ENCODE assay signal across 8 mouse cellular contexts in genomic region chr15:78172899-78173817, GRCm38 (mm10). TPM values are rescaled to one million over a fixed set of nuclear protein-coding genes. Genes with fewer than 3 reads are reported as not detected.
A peak's percentile ranks its signal among the peaks of the same experiment; 100 is the strongest.
DNase-seq lines count a peak whose midpoint lies in the region; ATAC-seq and TF ChIP-seq lines count a peak whose summit lies in the region.

No protein-coding gene starts in this region.

- no peaks in the 10 kb centered on the region for H3K79me2 ChIP-seq in heart, adult 2 months (replicated peaks; ENCODE audit: control insufficient read depth, insufficient read depth, low read length)

- in situ Hi-C loops in ES-E14 (cut with MboI; ENCODE audit: low sequenced_read_pairs in 2 of 2, unreplicated experiment in 2 of 2): no loop called here

- H3K9ac ChIP-seq in heart, adult 2 months (ENCODE audit: low read depth, low read length): peak overlapping the region; percentile 70
- peak overlapping the region; percentile 78 for H3K9ac ChIP-seq in ES-E14 (ENCODE audit: insufficient read depth, low read depth, low read length, poor library complexity, severe bottlenecking)
- H3K9ac ChIP-seq in forebrain, embryonic 12.5 days: peak overlapping the region; percentile 86
- peak overlapping the region; percentile 73 for H3K9ac ChIP-seq in limb, embryonic 11.5 days (ENCODE audit: low read length)
- H3K9ac ChIP-seq in neural tube, embryonic 12.5 days: peak overlapping the region; percentile 66

- H3K4me1 ChIP-seq in heart, adult 2 months (ENCODE audit: control insufficient read depth, insufficient read depth, low read length): peaks cover 6% of the 10 kb centered on the region
- H3K4me1 ChIP-seq in ES-E14 (ENCODE audit: control insufficient read depth in 2 of 2, insufficient read depth in 2 of 2, low read length in 2 of 2, poor library complexity in 1 of 2): peaks cover 0 to 7% of the 10 kb centered on the region in 2 experiments; a peak in 1 of 4 replicates
- peaks cover 33% of the 10 kb centered on the region for H3K4me1 ChIP-seq in forebrain, embryonic 12.5 days
- peaks cover 8% of the 10 kb centered on the region; the same call in 1 of the 2 replicates for H3K4me1 ChIP-seq in limb, embryonic 11.5 days (ENCODE audit: control insufficient read depth, insufficient read depth, low read length)
- H3K4me1 ChIP-seq in neural tube, embryonic 12.5 days: peaks cover 27% of the 10 kb centered on the region

- TF ChIP-seq CTCF in heart, adult 2 months (IDR thresholded peaks at IDR 0.05): no peak

- no peak for TF ChIP-seq POLR2A in heart, adult 2 months (IDR thresholded peaks at IDR 0.05; ENCODE audit: insufficient read depth, low read depth, low read length)

- no peak; the same call in 1 of the 2 replicates for ATAC-seq in forebrain, embryonic 12.5 days (ENCODE audit: low FRiP score)
- no peak; the same call in 1 of the 2 replicates for ATAC-seq in limb, embryonic 11.5 days (ENCODE audit: insufficient number of reproducible peaks, low FRiP score, low TSS enrichment, low read depth)
- no peak for ATAC-seq in neural tube, embryonic 12.5 days (ENCODE audit: low FRiP score, low read depth)

- intact Hi-C loops in heart, adult 2 months (cut with DNase I): loop anchor here (5.0 kb wide), 1 partner anchor 241 kb away; no protein-coding TSS in a partner anchor

- no peaks in the 10 kb centered on the region for H3K9me3 ChIP-seq in ES-E14 (ENCODE audit: control insufficient read depth, insufficient read depth, low read depth, low read length)
- H3K9me3 ChIP-seq in forebrain, embryonic 12.5 days: no peaks in the 10 kb centered on the region
- H3K9me3 ChIP-seq in limb, embryonic 11.5 days (ENCODE audit: control insufficient read depth, low read length): no peaks in the 10 kb centered on the region
- no peaks in the 10 kb centered on the region for H3K9me3 ChIP-seq in neural tube, embryonic 12.5 days

- DNase-seq in heart, adult 2 months: no peak
- no peak for DNase-seq in heart, postnatal 4 days
- no peak for DNase-seq in ES-E14 (ENCODE audit: low read depth, low spot score)
- DNase-seq in limb, embryonic 11.5 days (ENCODE audit: low spot score): no peak
- no peak for DNase-seq in natural killer cell, adult 2 months (ENCODE audit: low spot score in 2 of 2)
- DNase-seq in gastrocnemius, postnatal 25 days: no peak

- WGBS in heart, adult 2 months: 23% methylated on average over 26 of the region's 26 CpGs
- WGBS in forebrain, embryonic 12.5 days: 26% methylated on average over 26 of the region's 26 CpGs
- 29% methylated on average over 26 of the region's 26 CpGs for WGBS in limb, embryonic 11.5 days
- 25% methylated on average over 26 of the region's 26 CpGs for WGBS in neural tube, embryonic 12.5 days

- H3K27me3 ChIP-seq in heart, adult 2 months (ENCODE audit: control insufficient read depth, insufficient read depth, low read length): no peaks in the 10 kb centered on the region
- H3K27me3 ChIP-seq in forebrain, embryonic 12.5 days: no peaks in the 10 kb centered on the region
- H3K27me3 ChIP-seq in limb, embryonic 11.5 days (ENCODE audit: control insufficient read depth, insufficient read depth, low read length): no peaks in the 10 kb centered on the region
- no peaks in the 10 kb centered on the region for H3K27me3 ChIP-seq in neural tube, embryonic 12.5 days (replicated peaks)

- H3K36me3 ChIP-seq in heart, adult 2 months (ENCODE audit: control insufficient read depth, insufficient read depth, low read length): no peaks in the 10 kb centered on the region
- H3K36me3 ChIP-seq in ES-E14 (ENCODE audit: control insufficient read depth, insufficient read depth, low read length, poor library complexity, severe bottlenecking): no peaks in the 10 kb centered on the region; the same call in 1 of the 2 replicates
- 0 out of 2 replicates have a peak, but pooled peaks cover 9% of the 10 kb centered on the region for H3K36me3 ChIP-seq in forebrain, embryonic 12.5 days (replicated peaks)
- no peaks in the 10 kb centered on the region; the same call in 1 of the 2 replicates for H3K36me3 ChIP-seq in limb, embryonic 11.5 days (ENCODE audit: control insufficient read depth, insufficient read depth, low read length)
- H3K36me3 ChIP-seq in neural tube, embryonic 12.5 days: 0 out of 2 replicates have a peak, but pooled peaks cover 2% of the 10 kb centered on the region

- no peak for TF ChIP-seq EP300 in heart, adult 2 months (IDR thresholded peaks at IDR 0.05; ENCODE audit: insufficient read depth, low read depth, low read length)

- peak overlapping the region; percentile 90 for H3K4me2 ChIP-seq in forebrain, embryonic 12.5 days
- peak overlapping the region; percentile 79 for H3K4me2 ChIP-seq in limb, embryonic 11.5 days (ENCODE audit: low read depth, severe bottlenecking)
- peak overlapping the region; percentile 86 for H3K4me2 ChIP-seq in neural tube, embryonic 12.5 days (replicated peaks)

- peak overlapping the region; percentile 66 for H3K27ac ChIP-seq in heart, adult 2 months
- no peak overlapping the region for H3K27ac ChIP-seq in ES-E14 (ENCODE audit: insufficient read depth, low read depth, low read length, poor library complexity, severe bottlenecking)
- H3K27ac ChIP-seq in forebrain, embryonic 12.5 days: peak overlapping the region; percentile 46; the same call in 1 of the 2 replicates
- no peak overlapping the region for H3K27ac ChIP-seq in limb, embryonic 11.5 days (replicated peaks; ENCODE audit: low read depth, low read length)
- no peak overlapping the region for H3K27ac ChIP-seq in neural tube, embryonic 12.5 days

- peak overlapping the region; percentile 80 for H3K4me3 ChIP-seq in heart, adult 2 months
- peak overlapping the region; percentile 79 to 81 for H3K4me3 ChIP-seq in ES-E14 (ENCODE audit: insufficient read depth in 1 of 2, low read depth in 1 of 2, low read length in 2 of 2, poor library complexity in 1 of 2, severe bottlenecking in 1 of 2)
- peak overlapping the region; percentile 72 for H3K4me3 ChIP-seq in forebrain, embryonic 12.5 days (replicated peaks)
- H3K4me3 ChIP-seq in limb, embryonic 11.5 days (ENCODE audit: low read depth, low read length): peak overlapping the region; percentile 72
- H3K4me3 ChIP-seq in neural tube, embryonic 12.5 days: peak overlapping the region; percentile 63

TF ChIP-seq in ES-E14, 5 proteins besides CTCF, POLR2A, EP300 and RAD21:
- TF ChIP-seq ZNF384 (IDR thresholded peaks at IDR 0.05; ENCODE audit: low read depth, low read length): no peak
- TF ChIP-seq HCFC1 (IDR thresholded peaks at IDR 0.05; ENCODE audit: borderline replicate concordance, insufficient read depth, low read length): no peak

RNA-seq across cellular contexts. Expression of gene Ift27, which starts 0.7 kb away (rescaled TPM):
- 10 to 100 TPM in 1 of 2 experiments, 1 to 10 TPM in 1; 9.3 to 10.0 TPM for total RNA-seq in heart, adult 2 months (2021)
- polyA plus RNA-seq in heart, adult 2 months (2012; rRNA removed): 22.6 and 22.8 TPM in 2 replicates
- 10 to 100 TPM; 16.5 to 18.6 TPM for total RNA-seq in heart, postnatal 4 days (2021)
- total RNA-seq in ES-E14 (2012; rRNA removed): 12.6 and 12.8 TPM in 2 replicates
- 127 and 131 TPM in 2 replicates for polyA plus RNA-seq in forebrain, embryonic 12.5 days (2016; fragmentation: Nextera tagmentation; extraction: Ambion mirVana)
- 111 and 119 TPM in 2 replicates for polyA plus RNA-seq in limb, embryonic 11.5 days (2014; fragmentation: Nextera tagmentation; extraction: Ambion mirVana)
- polyA plus RNA-seq in neural tube, embryonic 12.5 days (2016; fragmentation: Nextera tagmentation; extraction: Ambion mirVana): 101 and 106 TPM in 2 replicates
- 10 to 100 TPM; 20.2 to 22.5 TPM for total RNA-seq in gastrocnemius, postnatal 25 days (2021)

RNA-seq across cellular contexts. Expression of gene Pvalb, which starts 33.0 kb away (rescaled TPM):
- under 1 TPM; 0.44 to 0.77 TPM for total RNA-seq in heart, adult 2 months (2021)
- 0.37 and 0.56 TPM in 2 replicates for polyA plus RNA-seq in heart, adult 2 months (2012; rRNA removed)
- total RNA-seq in heart, postnatal 4 days (2021): under 1 TPM; 0.76 to 0.95 TPM
- total RNA-seq in ES-E14 (2012; rRNA removed): not detected in 2 replicates
- not detected in 2 replicates for polyA plus RNA-seq in forebrain, embryonic 12.5 days (2016; fragmentation: Nextera tagmentation; extraction: Ambion mirVana)
- polyA plus RNA-seq in limb, embryonic 11.5 days (2014; fragmentation: Nextera tagmentation; extraction: Ambion mirVana): 4.6 and 5.1 TPM in 2 replicates
- polyA plus RNA-seq in neural tube, embryonic 12.5 days (2016; fragmentation: Nextera tagmentation; extraction: Ambion mirVana): 0.43 and 1.1 TPM in 2 replicates
- over 10,000 TPM; 18,412 to 20,409 TPM for total RNA-seq in gastrocnemius, postnatal 25 days (2021)

RNA-seq across cellular contexts. Expression of gene Cacng2, which starts 53.3 kb away (rescaled TPM):
- total RNA-seq in heart, adult 2 months (2021): not detected
- polyA plus RNA-seq in heart, adult 2 months (2012; rRNA removed): 0.03 TPM in 1 of 2 replicates, not detected in the other
- total RNA-seq in heart, postnatal 4 days (2021): not detected
- not detected in 2 replicates for total RNA-seq in ES-E14 (2012; rRNA removed)
- 2.2 and 2.5 TPM in 2 replicates for polyA plus RNA-seq in forebrain, embryonic 12.5 days (2016; fragmentation: Nextera tagmentation; extraction: Ambion mirVana)
- not detected in 2 replicates for polyA plus RNA-seq in limb, embryonic 11.5 days (2014; fragmentation: Nextera tagmentation; extraction: Ambion mirVana)
- 4.1 and 5.7 TPM in 2 replicates for polyA plus RNA-seq in neural tube, embryonic 12.5 days (2016; fragmentation: Nextera tagmentation; extraction: Ambion mirVana)
- not detected for total RNA-seq in gastrocnemius, postnatal 25 days (2021)

Comparison
In these comparisons a context has a peak if more than half of its experiments do, and no peak if none do; other contexts are left out.
1. H3K27ac ChIP-seq: peak in heart, adult 2 months (single experiment) and forebrain, embryonic 12.5 days (single experiment); none in ES-E14 (single experiment), limb, embryonic 11.5 days (single experiment) and neural tube, embryonic 12.5 days (single experiment).
2. RNA of gene Pvalb, which starts 33.0 kb away (total RNA-seq): 18,412 to 20,409 TPM in gastrocnemius, postnatal 25 days; 0.76 to 0.95 TPM in heart, postnatal 4 days, 0.44 to 0.77 TPM in heart, adult 2 months and not detected in ES-E14; every median in the first group is over 1,000 times any median in the second.
3. Peak in every context shown above with its lines, with median percentiles within 50 percentile points of each other: H3K4me3 ChIP-seq, H3K9ac ChIP-seq and H3K4me2 ChIP-seq.